Mouse (Mus musculus): ENCODE measurements around the gene Ccdc13. TPM values are rescaled to one million over a fixed set of nuclear protein-coding genes. Genes with fewer than 3 reads are reported as not detected.

Ccdc13 gene
- total and polyA plus RNA-seq, 3 experiments, result not detected

DNA sequence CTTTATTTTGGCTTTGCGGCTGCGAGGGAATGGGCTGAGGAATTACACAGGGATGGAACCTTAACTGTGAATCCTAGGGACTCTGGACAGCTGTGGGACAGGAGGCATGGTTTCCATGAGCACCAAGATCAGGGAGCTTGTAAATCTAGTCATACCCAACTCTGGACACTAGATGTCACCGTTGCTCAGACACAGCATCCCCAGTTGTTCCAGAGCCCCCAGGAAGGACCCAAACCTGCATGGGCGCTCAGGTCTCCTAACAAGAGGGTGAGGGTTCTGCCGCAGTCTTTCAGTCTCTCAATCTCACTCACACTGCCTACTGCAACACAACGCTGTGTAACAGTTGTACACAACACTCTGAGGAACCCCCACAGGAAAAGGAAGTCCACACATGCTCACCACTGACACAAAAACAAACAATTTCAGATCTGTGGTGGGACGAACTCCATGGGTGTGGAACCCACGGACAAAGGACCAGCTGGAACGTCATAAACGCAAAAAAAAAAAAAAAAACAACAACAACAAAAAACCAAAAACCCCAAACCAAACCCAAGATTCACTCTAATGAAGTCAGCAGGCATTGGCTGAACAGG, 7.4 kb upstream of the Ccdc13 start:
- Histone ChIP-seq H3K27me3 (ENCODE audit: control insufficient read depth in 1 of 2, insufficient read depth in 2 of 2, low read length in 2 of 2) (no peaks in the 10 kb centered on the region), H3K79me2 (ENCODE audit: control insufficient read depth, insufficient read depth, low read length, poor library complexity) (no peaks in the 10 kb centered on the region), H3K9ac (ENCODE audit: control insufficient read depth, low read depth, low read length, poor library complexity, severe bottlenecking) (no peak overlapping the region), H3K4me1 (ENCODE audit: control insufficient read depth in 1 of 2, insufficient read depth in 2 of 2, low read length in 2 of 2) (no peaks in the 10 kb centered on the region), H3K36me3 (ENCODE audit: control insufficient read depth in 1 of 2, insufficient read depth in 2 of 2, low read length in 2 of 2) (peaks cover 0 to 11% of the 10 kb centered on the region in 2 experiments; a peak in 3 of 4 replicates), H3K9me3 (replicated peaks; ENCODE audit: insufficient read depth, low read length) (no peaks in the 10 kb centered on the region), H3K4me3 (ENCODE audit: control insufficient read depth in 1 of 2, insufficient read depth in 1 of 2, low read depth in 2 of 2, low read length in 2 of 2) (no peak overlapping the region), H3K27ac (ENCODE audit: control insufficient read depth, low read depth, low read length) (no peak overlapping the region)
- TF ChIP-seq UBTF (IDR thresholded peaks at IDR 0.05; ENCODE audit: borderline replicate concordance, insufficient read depth, low read depth, low read length), result no peak
- TF ChIP-seq ETS1 (IDR thresholded peaks at IDR 0.05; ENCODE audit: low read depth, low read length), result no peak
- no peak for TF ChIP-seq KAT2A (conservative IDR thresholded peaks at IDR 0.05; ENCODE audit: low read depth, low read length)
- TF ChIP-seq POLR2AphosphoS2 (IDR thresholded peaks at IDR 0.05; ENCODE audit: low read length), result no peak
- TF ChIP-seq TBP (IDR thresholded peaks at IDR 0.05; ENCODE audit: low read depth, low read length), result no peak
- TF ChIP-seq SMC3 (IDR thresholded peaks at IDR 0.05; ENCODE audit: low read depth, low read length), result peak; percentile 38
- no peak for TF ChIP-seq ZKSCAN1 (IDR thresholded peaks at IDR 0.05; ENCODE audit: low read depth, low read length)
- TF ChIP-seq USF2 (IDR thresholded peaks at IDR 0.05; ENCODE audit: borderline replicate concordance in 1 of 2, insufficient read depth in 1 of 2, low read depth in 1 of 2, low read length in 2 of 2), result no peak
- TF ChIP-seq JUND (IDR thresholded peaks at IDR 0.05; ENCODE audit: low read depth, low read length), result no peak
- TF ChIP-seq RAD21 (IDR thresholded peaks at IDR 0.05; ENCODE audit: low read depth, low read length), result peak; percentile 36
- no peak for TF ChIP-seq POLR2A (IDR thresholded peaks at IDR 0.05; ENCODE audit: control insufficient read depth in 1 of 2, insufficient read depth in 1 of 2, low read depth in 1 of 2, low read length in 2 of 2, poor library complexity in 1 of 2)
- peak; percentile 55 to 71 (median 62) for TF ChIP-seq CTCF (IDR thresholded peaks at IDR 0.05 in 2 of 3, conservative IDR thresholded peaks at IDR 0.05 in 1 of 3; ENCODE audit: control insufficient read depth in 1 of 3, insufficient read depth in 1 of 3, low read depth in 2 of 3, low read length in 3 of 3, poor library complexity in 1 of 3, severe bottlenecking in 1 of 3)
- TF ChIP-seq MAX (IDR thresholded peaks at IDR 0.05; ENCODE audit: low read length), result no peak
- no peak for TF ChIP-seq MYB (IDR thresholded peaks at IDR 0.05; ENCODE audit: low read depth, low read length)
- no peak for TF ChIP-seq MXI1 (IDR thresholded peaks at IDR 0.05; ENCODE audit: low read depth, low read length)
- no peak for TF ChIP-seq NELFE (IDR thresholded peaks at IDR 0.05; ENCODE audit: low read depth, low read length)
- no peak for TF ChIP-seq ZC3H11A (IDR thresholded peaks at IDR 0.05; ENCODE audit: low read depth, low read length)
- no peak for TF ChIP-seq MAFK (IDR thresholded peaks at IDR 0.05; ENCODE audit: borderline replicate concordance, low read depth, low read length)
- no peak for TF ChIP-seq TAL1 (IDR thresholded peaks at IDR 0.05; ENCODE audit: low read length)
- TF ChIP-seq MYC (IDR thresholded peaks at IDR 0.05; ENCODE audit: low read depth, low read length), result no peak
- TF ChIP-seq TCF12 (IDR thresholded peaks at IDR 0.05; ENCODE audit: low read depth, low read length), result no peak
- TF ChIP-seq E2F4 (IDR thresholded peaks at IDR 0.05; ENCODE audit: borderline replicate concordance, low read depth, low read length), result no peak
- TF ChIP-seq USF1 (IDR thresholded peaks at IDR 0.05; ENCODE audit: low read depth, low read length), result no peak
- TF ChIP-seq SIN3A (IDR thresholded peaks at IDR 0.05; ENCODE audit: low read length), result no peak
- TF ChIP-seq CHD2 (IDR thresholded peaks at IDR 0.05; ENCODE audit: low read length), result no peak
- TF ChIP-seq GABPA (IDR thresholded peaks at IDR 0.05; ENCODE audit: low read depth, low read length), result no peak
- no peak for TF ChIP-seq POLR2AphosphoS5 (IDR thresholded peaks at IDR 0.05; ENCODE audit: borderline replicate concordance, low read depth, low read length)
- TF ChIP-seq ZNF384 (IDR thresholded peaks at IDR 0.05; ENCODE audit: low read depth, low read length), result peak; percentile 48; the same call in 1 of the 2 replicates
- TF ChIP-seq RCOR1 (IDR thresholded peaks at IDR 0.05; ENCODE audit: low read depth, low read length), result no peak
- TF ChIP-seq GATA1 (IDR thresholded peaks at IDR 0.05; ENCODE audit: low read depth, low read length), result no peak
- TF ChIP-seq MEF2A (IDR thresholded peaks at IDR 0.05; ENCODE audit: extremely low read depth, insufficient replicate concordance, low read depth, low read length, poor library complexity, severe bottlenecking), result no peak
- TF ChIP-seq CHD1 (IDR thresholded peaks at IDR 0.05; ENCODE audit: low read depth, low read length), result no peak
- no peak for TF ChIP-seq MAZ (IDR thresholded peaks at IDR 0.05; ENCODE audit: low read depth, low read length)
- no peak for TF ChIP-seq ELF1 (IDR thresholded peaks at IDR 0.05; ENCODE audit: low read depth, low read length)
- peak; percentile 70 for DNase-seq (ENCODE audit: low read depth, low spot score)
